Mouse (Mus musculus): ENCODE data around the gene Snrk. TPM values are rescaled to one million over a fixed set of nuclear protein-coding genes. Genes with fewer than 3 reads are reported as not detected.

The Snrk gene
- total and polyA plus RNA-seq, 3 experiments = 9.1 to 446 (median 10.7) TPM

DNA sequence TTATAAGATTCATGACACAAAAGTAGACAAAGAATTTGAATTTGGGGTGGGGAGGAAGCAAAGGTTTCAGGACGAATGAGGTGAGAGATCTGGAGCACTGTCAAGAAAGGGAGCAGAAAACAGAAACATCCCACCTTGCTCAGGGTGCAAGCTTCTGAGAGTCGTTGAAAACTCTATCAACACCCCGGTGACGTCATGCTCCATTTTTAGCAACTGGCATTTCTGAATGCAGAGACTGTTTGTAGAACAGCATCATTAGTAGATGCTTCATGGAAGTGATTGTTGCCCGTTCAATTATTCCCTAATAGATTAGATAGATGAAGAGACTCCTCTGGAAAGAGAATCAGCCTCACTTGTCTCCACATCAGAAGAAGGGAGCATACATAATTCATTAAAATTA is 38.6 kb upstream of the Snrk start:
- Histone ChIP-seq H3K27ac (ENCODE audit: control insufficient read depth, low read depth, low read length) (no peak overlapping the region), H3K79me2 (ENCODE audit: control insufficient read depth, insufficient read depth, low read length, poor library complexity) (no peaks in the 10 kb centered on the region), H3K27me3 (ENCODE audit: control insufficient read depth in 1 of 2, insufficient read depth in 2 of 2, low read length in 2 of 2) (peaks cover 0 to 2% of the 10 kb centered on the region in 2 experiments; a peak in 2 of 4 replicates), H3K36me3 (ENCODE audit: control insufficient read depth in 1 of 2, insufficient read depth in 2 of 2, low read length in 2 of 2) (no peaks in the 10 kb centered on the region), H3K4me1 (ENCODE audit: control insufficient read depth in 1 of 2, insufficient read depth in 2 of 2, low read length in 2 of 2) (no peaks in the 10 kb centered on the region), H3K9me3 (replicated peaks; ENCODE audit: insufficient read depth, low read length) (no peaks in the 10 kb centered on the region), H3K9ac (ENCODE audit: control insufficient read depth, low read depth, low read length, poor library complexity, severe bottlenecking) (no peak overlapping the region), H3K4me3 (ENCODE audit: control insufficient read depth in 1 of 2, insufficient read depth in 1 of 2, low read depth in 2 of 2, low read length in 2 of 2) (no peak overlapping the region)
- no peak for TF ChIP-seq E2F4 (IDR thresholded peaks at IDR 0.05; ENCODE audit: borderline replicate concordance, low read depth, low read length)
- TF ChIP-seq HCFC1 (IDR thresholded peaks at IDR 0.05; ENCODE audit: low read depth, low read length) = no peak
- TF ChIP-seq SMC3 (IDR thresholded peaks at IDR 0.05; ENCODE audit: low read depth, low read length) = no peak
- TF ChIP-seq GATA1 (IDR thresholded peaks at IDR 0.05; ENCODE audit: low read depth, low read length) = no peak
- no peak for TF ChIP-seq CTCF (IDR thresholded peaks at IDR 0.05 in 2 of 3, conservative IDR thresholded peaks at IDR 0.05 in 1 of 3; ENCODE audit: control insufficient read depth in 1 of 3, insufficient read depth in 1 of 3, low read depth in 2 of 3, low read length in 3 of 3, poor library complexity in 1 of 3, severe bottlenecking in 1 of 3)
- no peak for TF ChIP-seq NRF1 (IDR thresholded peaks at IDR 0.05; ENCODE audit: insufficient read depth, low read depth, low read length, poor library complexity, severe bottlenecking)
- TF ChIP-seq BHLHE40 (IDR thresholded peaks at IDR 0.05; ENCODE audit: borderline replicate concordance, low read depth, low read length) = no peak
- no peak for TF ChIP-seq POLR2A (IDR thresholded peaks at IDR 0.05; ENCODE audit: control insufficient read depth in 1 of 2, insufficient read depth in 1 of 2, low read depth in 1 of 2, low read length in 2 of 2, poor library complexity in 1 of 2)
- no peak for TF ChIP-seq MEF2A (IDR thresholded peaks at IDR 0.05; ENCODE audit: extremely low read depth, insufficient replicate concordance, low read depth, low read length, poor library complexity, severe bottlenecking)
- TF ChIP-seq RAD21 (IDR thresholded peaks at IDR 0.05; ENCODE audit: low read depth, low read length) = no peak
- TF ChIP-seq MXI1 (IDR thresholded peaks at IDR 0.05; ENCODE audit: low read depth, low read length) = no peak
- no peak for TF ChIP-seq RCOR1 (IDR thresholded peaks at IDR 0.05; ENCODE audit: low read depth, low read length)
- TF ChIP-seq NELFE (IDR thresholded peaks at IDR 0.05; ENCODE audit: low read depth, low read length) = no peak
- no peak for TF ChIP-seq ZMIZ1 (IDR thresholded peaks at IDR 0.05; ENCODE audit: low read depth, low read length)
- no peak for DNase-seq (ENCODE audit: low read depth, low spot score)

DNA sequence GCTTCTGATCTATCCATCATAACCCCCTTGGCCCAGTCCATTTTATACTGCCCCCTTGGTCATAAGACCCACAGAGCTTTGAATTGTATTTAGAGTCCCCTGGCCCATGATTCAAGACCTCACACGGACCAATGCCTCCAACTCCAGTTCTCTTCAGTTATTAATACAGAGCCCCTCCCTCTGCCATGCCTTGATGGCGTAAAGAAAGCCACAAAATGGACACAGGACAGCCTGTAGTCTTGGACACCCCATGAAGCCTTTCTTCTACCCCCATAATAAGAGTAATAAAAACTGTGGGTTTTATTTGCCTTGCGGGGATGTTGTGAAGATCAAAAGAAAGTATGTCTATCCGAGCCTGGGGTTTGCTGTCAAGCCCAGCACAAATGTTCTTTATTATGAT is 33.4 kb upstream of the Snrk start:
- no peak overlapping the region for H3K9ac ChIP-seq (ENCODE audit: control insufficient read depth, low read depth, low read length, poor library complexity, severe bottlenecking)
- no peaks in the 10 kb centered on the region for H3K36me3 ChIP-seq (ENCODE audit: control insufficient read depth in 1 of 2, insufficient read depth in 2 of 2, low read length in 2 of 2)
- H3K4me3 ChIP-seq (ENCODE audit: control insufficient read depth in 1 of 2, insufficient read depth in 1 of 2, low read depth in 2 of 2, low read length in 2 of 2) = no peak overlapping the region
- no peak overlapping the region for H3K27ac ChIP-seq (ENCODE audit: control insufficient read depth, low read depth, low read length)
- no peaks in the 10 kb centered on the region for H3K79me2 ChIP-seq (ENCODE audit: control insufficient read depth, insufficient read depth, low read length, poor library complexity)
- H3K27me3 ChIP-seq (ENCODE audit: control insufficient read depth in 1 of 2, insufficient read depth in 2 of 2, low read length in 2 of 2) = peaks cover 0 to 2% of the 10 kb centered on the region in 2 experiments; a peak in 1 of 4 replicates
- TF ChIP-seq MAX (IDR thresholded peaks at IDR 0.05; ENCODE audit: low read length) = no peak
- TF ChIP-seq MEF2A (IDR thresholded peaks at IDR 0.05; ENCODE audit: extremely low read depth, insufficient replicate concordance, low read depth, low read length, poor library complexity, severe bottlenecking) = no peak
- TF ChIP-seq TBP (IDR thresholded peaks at IDR 0.05; ENCODE audit: low read depth, low read length) = no peak
- TF ChIP-seq TCF12 (IDR thresholded peaks at IDR 0.05; ENCODE audit: low read depth, low read length) = no peak
- no peak for TF ChIP-seq RAD21 (IDR thresholded peaks at IDR 0.05; ENCODE audit: low read depth, low read length)
- TF ChIP-seq USF1 (IDR thresholded peaks at IDR 0.05; ENCODE audit: low read depth, low read length) = no peak
- TF ChIP-seq JUND (IDR thresholded peaks at IDR 0.05; ENCODE audit: low read depth, low read length) = no peak
- TF ChIP-seq NELFE (IDR thresholded peaks at IDR 0.05; ENCODE audit: low read depth, low read length) = no peak
- no peak for TF ChIP-seq MXI1 (IDR thresholded peaks at IDR 0.05; ENCODE audit: low read depth, low read length)
- no peak for TF ChIP-seq POLR2A (IDR thresholded peaks at IDR 0.05; ENCODE audit: control insufficient read depth in 1 of 2, insufficient read depth in 1 of 2, low read depth in 1 of 2, low read length in 2 of 2, poor library complexity in 1 of 2)
- no peak for DNase-seq (ENCODE audit: low read depth, low spot score)
- no peaks in the 10 kb centered on the region for H3K9me3 ChIP-seq (replicated peaks; ENCODE audit: insufficient read depth, low read length)
- no peaks in the 10 kb centered on the region for H3K4me1 ChIP-seq (ENCODE audit: control insufficient read depth in 1 of 2, insufficient read depth in 2 of 2, low read length in 2 of 2)
